Mouse (Mus musculus) testis, postnatal 10 days (tissue): Measurements from ENCODE around the gene Spdye4a.
"Not testable (repeated sequence)": the region's sequence is repeated elsewhere in the genome, so short reads cannot be mapped to it uniquely, and the experiment has no call there.

ENCODE experiments used
- DNase-seq: peaks from one replicate; pipeline ENCODE4 v3.0.0; 2021; ENCODE audit warnings: low spot score

Gene Spdye4a

GRCm38 (mm10) chr5:143235028-143235693 is 8.5 kb upstream of the Spdye4a start, which contains the start of gene Zfp12:
TSS of gene Zfp12 (plus strand) at chr5:143235163.
- peak; percentile 90 for DNase-seq

GRCm38 (mm10) chr5:143222287-143222686 is 4.4 kb downstream of the Spdye4a start:
- DNase-seq = no peak

GRCm38 (mm10) chr5:143220996-143221395 is 5.7 kb downstream of the Spdye4a start:
- DNase-seq = no peak

- no peak for DNase-seq
Observed at GRCm38 (mm10) chr5:143213832-143214231, 12.9 kb downstream of the Spdye4a start.

- DNase-seq = no peak
Observed at GRCm38 (mm10) chr5:143205015-143205414, 21.7 kb downstream of the Spdye4a start.

- no peak for DNase-seq
Observed at GRCm38 (mm10) chr5:143196506-143196905, 30.2 kb downstream of the Spdye4a start.

- no peak for DNase-seq
Observed at GRCm38 (mm10) chr5:143195166-143195565, 31.5 kb downstream of the Spdye4a start.

- DNase-seq = not testable (repeated sequence)
Observed at GRCm38 (mm10) chr5:143194747-143195146, 31.9 kb downstream of the Spdye4a start.

- DNase-seq = no peak
Observed at GRCm38 (mm10) chr5:143192806-143193205, 33.9 kb downstream of the Spdye4a start.

- DNase-seq = not testable (repeated sequence)
Observed at GRCm38 (mm10) chr5:143188014-143188413, 38.7 kb downstream of the Spdye4a start.

GRCm38 (mm10) chr5:143180255-143181076 is 46.2 kb downstream of the Spdye4a start, which contains the start of the genes Rbak and Spdye4b:
TSS of gene Rbak (minus strand) at chr5:143180775.
TSS of gene Spdye4b (plus strand) at chr5:143181017.
- DNase-seq = peak; percentile 87

GRCm38 (mm10) chr5:143179179-143179578 is 47.5 kb downstream of the Spdye4a start:
- no peak for DNase-seq

- peak; percentile 59 for DNase-seq
Observed at GRCm38 (mm10) chr5:143177541-143178200, 49.0 kb downstream of the Spdye4a start.

- DNase-seq = no peak
Observed at GRCm38 (mm10) chr5:143175970-143176369, 50.7 kb downstream of the Spdye4a start.
